Mouse (Mus musculus) heart, postnatal 0 days (tissue): Measurements from ENCODE around the gene Epgn.

Experiments used
- CTCF ChIP-seq: IDR thresholded peaks from 2 replicates; pipeline ENCODE4 v1.5.1; 2016; ENCODE audit warnings: antibody characterized with exemption, control low read depth, low read depth
- EP300 ChIP-seq: IDR thresholded peaks from 2 replicates; pipeline ENCODE4 v1.6.1; 2016; ENCODE audit warnings: antibody characterized with exemption, low read depth

DNA sequence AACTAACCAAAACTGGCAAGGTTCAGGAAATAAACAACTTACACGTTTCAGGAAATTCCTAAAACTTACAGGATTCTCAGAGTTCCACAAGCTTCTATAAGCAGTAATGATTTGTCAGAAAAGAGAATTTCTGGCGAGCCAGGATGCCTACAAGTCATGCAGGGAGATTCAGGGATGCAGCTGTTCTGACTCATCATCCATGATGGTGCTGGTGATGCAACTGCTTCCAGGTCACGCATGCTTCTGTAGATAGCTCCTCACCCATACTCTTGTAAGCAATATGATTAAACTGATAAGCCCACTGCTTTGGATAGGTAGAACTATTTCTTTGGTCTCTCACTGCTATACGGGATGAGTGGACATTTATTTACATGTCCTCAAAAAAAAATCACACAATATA is 38.7 kb upstream of the Epgn start:
- TF ChIP-seq CTCF, result no peak
- TF ChIP-seq EP300, result no peak
